Mouse (Mus musculus) activated CD4-positive, CD25-positive, alpha-beta regulatory T cell, adult 4 months (primary cell): Measurements from ENCODE around the gene Pitx2. TPM values are rescaled to one million over a fixed set of nuclear protein-coding genes. Genes with fewer than 3 reads are reported as not detected.

Source experiments
- ATAC-seq: one replicate; pipeline ENCODE4 v1.8.0; 2017
- polyA plus RNA-seq, 2 experiments: library from polyadenylated mRNA; unstranded; fragments of 100-300 nt; shearing (Covaris generic); gene quantifications; one replicate each; pipeline ENCODE4 v1.2.1; 2017

Pitx2 gene
- polyA plus RNA-seq, 2 experiments from 2014 or later = not detected

DNA sequence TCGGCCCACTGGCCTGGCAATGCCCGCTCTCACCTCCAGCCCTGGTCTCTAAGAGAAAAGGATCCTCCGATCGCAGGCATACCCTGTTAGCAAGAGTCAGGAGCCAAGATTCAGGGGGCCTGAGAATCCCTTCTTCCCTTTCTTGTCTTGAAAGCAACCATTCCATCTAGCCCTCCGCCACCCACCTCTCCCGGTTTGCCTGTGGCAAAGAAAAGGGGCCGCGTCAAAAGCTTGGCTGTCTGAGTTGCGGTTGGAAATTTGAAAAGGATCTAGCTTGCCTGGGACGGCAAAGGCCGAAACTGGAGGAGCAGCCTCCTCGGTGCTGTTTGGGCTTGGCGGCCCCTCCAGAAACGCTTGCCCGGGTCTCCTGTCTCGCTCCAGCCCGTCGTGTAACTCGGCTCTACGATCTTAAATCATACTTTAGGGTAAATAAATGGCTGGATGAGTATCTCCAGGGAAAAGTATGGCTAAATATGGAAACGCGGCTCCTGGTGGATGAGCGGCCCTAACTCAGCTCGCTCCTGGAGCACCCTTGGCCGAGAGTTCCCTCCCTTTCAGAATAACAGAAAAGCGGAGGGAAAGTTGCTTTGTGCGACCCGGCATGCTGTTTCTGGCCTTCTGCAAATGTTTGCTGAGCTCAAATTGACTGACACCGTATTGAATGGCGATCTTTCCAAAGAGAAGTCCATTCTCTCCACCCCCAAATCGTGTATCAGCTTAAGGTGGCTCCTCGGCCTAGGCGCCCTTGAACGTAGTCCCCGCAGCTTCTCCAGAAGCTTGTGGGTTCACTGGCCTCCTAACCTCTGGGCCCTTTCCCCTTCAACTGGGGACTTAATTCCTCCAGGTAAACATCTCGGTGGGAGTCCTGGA is 3.4 kb downstream of the Pitx2 start:
- ATAC-seq = no peak

GRCm38 (mm10) chr3:129203761-129204440 is 4.2 kb downstream of the Pitx2 start:
- ATAC-seq = no peak

DNA sequence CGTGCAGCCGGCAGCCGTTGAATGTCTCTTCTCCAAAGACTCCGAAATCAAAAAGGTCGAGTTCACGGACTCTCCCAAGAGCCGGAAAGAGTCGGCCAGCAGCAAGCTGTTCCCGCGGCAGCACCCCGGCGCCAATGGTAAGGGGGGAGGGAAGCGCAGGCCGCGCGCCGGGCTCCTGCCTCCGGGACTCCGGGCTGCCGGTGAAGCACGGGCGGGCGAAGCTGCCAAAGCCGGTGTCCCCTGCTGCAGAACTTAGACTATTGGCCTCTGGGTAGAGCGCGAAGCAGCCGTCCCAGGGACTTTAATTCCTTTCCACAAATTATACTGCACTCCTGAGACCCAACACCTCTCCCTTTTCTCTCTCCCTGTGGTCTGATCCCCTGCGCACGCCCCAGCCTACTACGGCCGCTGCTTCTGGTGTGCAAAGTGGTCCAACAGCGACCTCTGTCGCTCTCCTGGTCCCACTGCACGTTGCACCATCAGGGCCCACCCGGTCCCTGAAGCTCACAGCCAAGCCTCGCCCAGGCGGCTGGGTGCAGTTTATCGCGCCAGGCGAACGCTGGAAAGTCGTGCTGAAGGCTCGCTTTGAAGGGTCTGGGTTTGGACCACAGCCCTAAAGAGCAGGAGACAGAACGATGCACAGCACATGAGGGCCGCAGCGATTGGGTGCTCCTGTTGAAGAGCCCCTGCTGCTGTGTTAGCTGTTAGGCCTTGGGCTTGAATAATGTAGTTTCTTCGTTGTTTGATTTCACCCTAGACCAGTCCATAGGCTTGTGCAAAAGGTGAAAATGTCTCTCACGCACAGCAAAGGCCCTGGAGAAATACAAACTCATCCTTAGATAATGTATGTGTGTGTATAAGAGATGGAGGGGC is 5.0 kb downstream of the Pitx2 start:
- no peak for ATAC-seq

DNA sequence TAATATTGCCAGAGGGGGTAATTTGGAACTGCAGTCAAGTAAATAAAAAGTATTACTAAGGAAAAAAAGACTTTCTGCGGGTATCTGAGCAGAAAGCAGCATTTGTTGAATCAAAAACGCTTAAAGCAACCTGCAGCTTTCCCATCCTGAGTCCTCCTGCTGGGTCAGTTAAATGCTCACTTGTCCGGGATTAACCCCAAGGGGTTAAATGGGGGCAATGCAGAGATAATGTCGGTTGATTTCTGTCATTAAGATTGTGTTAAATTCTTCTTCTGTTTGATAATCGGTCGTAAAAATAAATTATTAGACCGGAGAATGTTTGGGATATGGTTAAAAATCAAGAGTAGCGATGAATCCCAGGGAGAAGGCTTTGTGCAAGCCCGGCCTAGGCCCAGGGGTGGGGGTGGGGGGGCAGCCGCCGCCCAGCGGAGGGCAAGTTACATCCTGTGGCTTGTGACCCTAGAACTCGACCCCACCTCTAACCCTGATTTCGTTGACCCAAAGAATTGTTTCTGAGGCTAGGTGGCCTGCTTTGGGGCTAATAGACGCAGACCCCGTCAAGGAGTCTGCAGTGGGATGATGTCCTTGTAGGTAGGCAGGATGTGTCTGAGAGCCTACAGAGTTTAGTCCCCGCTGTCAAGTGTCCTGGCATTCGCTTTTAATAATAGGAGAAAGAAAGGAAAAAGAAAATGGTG is 6.0 kb downstream of the Pitx2 start:
- no peak for ATAC-seq

GRCm38 (mm10) chr3:129206776-129207175 is 7.1 kb downstream of the Pitx2 start:
- no peak for ATAC-seq

DNA sequence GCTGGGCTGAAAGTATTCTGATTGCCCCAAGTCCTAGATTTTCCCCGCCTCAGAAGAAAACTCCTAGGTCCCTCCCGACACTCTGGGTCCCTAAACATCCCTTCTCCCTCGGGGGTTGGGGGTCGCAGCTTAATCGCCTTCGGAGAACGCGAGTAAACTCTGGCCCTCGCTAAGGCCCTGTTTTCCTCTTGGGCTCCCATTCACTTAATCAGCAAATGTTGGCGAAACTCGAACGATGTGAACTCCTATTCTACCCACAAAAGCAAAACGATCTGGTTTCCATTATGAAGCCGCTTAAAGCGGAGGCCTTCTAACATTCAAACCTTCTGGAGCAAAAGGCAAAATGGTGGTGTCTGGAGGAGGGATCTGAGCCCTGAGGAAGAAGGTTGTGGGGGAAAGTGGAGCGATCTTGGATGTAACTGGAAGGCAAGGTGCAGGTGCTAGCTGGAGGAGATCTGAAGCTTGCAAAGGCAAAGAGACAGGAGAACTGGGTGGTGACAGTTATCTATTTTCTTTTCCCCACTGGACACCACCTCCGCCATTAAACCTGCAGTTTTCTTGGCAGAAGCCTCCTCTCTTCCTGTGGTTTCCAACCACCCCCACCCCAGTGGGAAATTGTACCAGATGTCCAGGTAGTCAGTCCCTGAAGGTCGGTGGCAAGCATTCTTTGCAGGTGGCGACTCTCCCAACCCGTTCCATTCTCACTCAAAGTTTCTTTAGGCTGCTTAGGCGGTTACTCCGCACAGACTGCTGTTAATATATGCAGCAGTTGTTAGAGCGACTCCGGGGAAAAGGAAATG is 7.8 kb downstream of the Pitx2 start:
- no peak for ATAC-seq

DNA sequence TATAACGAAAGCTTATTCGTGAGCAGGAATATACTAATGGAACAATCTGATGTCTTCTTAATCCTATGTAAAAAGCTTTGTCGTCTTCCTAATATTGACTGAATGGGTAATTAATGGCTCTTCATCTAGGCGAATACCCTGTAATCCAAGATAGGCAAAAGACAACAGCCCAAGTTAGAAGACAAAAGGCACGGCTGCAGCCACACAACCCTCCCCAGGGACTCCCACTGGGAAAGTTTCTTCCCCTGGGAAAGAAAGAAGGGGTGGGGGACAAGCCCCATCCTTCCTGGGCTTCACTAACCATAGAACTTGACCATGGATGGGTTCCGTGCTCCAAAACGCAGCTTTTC is 8.3 kb downstream of the Pitx2 start:
- no peak for ATAC-seq

- no peak for ATAC-seq
These were observed 8.7 kb downstream of the Pitx2 start for GRCm38 (mm10) chr3:129208421-129208820.

DNA sequence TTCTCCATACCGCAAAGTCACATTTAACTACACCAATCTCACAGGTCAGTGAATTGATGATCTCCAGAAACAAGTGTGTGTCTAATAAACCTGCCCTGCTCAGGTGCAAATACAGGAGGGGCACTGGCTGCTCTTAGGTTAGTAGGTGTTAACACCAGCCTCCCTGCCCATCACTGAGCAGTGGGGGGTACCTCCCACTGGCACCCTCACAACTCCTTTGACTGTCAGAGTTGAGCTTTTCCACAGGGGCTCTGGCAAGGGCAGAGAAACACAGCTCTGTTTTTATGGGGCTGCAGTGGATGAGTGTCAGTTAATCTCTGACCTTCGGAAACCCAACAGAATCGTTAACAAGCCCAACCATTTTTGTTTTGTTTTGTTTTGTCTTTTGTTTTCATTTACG is 9.6 kb downstream of the Pitx2 start:
- ATAC-seq = no peak

GRCm38 (mm10) chr3:129209771-129210170 is 10.1 kb downstream of the Pitx2 start:
- ATAC-seq = no peak

DNA sequence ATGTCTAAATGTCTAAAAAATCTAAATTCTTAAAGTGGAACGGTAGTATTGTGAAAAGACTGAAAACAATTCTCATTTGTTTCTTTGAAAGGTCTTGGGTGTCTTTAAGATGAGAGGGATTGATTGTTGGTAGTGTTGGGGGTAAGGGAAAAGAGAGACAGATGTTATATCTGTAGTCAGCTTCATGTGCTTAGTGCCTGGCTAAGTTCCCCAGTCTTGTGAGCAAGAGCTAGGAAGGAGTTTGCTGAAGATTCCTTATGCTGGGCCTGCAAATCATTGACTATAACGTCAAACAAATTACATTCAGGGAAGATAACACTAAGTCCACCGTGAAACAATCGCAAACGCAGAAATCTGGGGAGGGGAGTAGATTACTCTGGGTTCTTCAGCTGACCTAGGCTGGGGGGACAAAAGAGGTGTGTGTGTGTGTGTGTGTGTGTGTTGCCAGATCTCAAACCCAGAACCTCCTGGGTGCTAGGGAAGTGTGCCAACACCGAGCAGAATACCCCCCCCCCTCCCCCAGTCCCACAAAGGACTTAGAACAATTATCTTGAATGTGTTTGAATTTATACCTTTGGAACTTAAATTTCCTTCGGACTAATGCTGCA is 12.5 kb downstream of the Pitx2 start:
- no peak for ATAC-seq

- ATAC-seq = no peak
These were observed 13.1 kb downstream of the Pitx2 start for GRCm38 (mm10) chr3:129212807-129213206.

GRCm38 (mm10) chr3:129213633-129214145 is 14.0 kb downstream of the Pitx2 start:
- ATAC-seq = peak; percentile 87

DNA sequence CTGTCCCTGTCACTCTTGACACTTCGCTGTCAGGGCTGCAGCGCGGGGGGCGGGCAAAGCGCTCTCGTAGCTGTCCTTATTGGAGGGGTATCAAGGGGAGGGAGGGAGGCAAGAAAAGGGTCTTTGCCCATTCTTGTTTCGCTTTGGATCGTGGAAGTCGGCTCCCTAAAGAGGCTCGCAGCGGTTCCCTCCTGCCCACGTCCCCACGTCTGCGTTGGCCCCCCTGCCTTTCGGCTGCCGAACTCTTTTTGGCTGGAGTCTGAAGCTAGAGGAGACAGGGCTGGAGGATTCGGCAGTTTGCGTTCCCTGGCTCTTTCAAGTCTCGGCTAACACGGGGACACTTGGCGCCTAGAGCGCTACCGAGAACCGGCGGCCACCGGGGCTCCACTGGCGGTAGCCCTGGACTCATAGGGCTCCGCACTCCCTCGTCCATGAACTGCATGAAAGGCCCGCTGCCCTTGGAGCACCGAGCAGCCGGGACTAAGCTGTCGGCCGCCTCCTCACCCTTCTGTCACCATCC is 14.5 kb downstream of the Pitx2 start:
- ATAC-seq = no peak

DNA sequence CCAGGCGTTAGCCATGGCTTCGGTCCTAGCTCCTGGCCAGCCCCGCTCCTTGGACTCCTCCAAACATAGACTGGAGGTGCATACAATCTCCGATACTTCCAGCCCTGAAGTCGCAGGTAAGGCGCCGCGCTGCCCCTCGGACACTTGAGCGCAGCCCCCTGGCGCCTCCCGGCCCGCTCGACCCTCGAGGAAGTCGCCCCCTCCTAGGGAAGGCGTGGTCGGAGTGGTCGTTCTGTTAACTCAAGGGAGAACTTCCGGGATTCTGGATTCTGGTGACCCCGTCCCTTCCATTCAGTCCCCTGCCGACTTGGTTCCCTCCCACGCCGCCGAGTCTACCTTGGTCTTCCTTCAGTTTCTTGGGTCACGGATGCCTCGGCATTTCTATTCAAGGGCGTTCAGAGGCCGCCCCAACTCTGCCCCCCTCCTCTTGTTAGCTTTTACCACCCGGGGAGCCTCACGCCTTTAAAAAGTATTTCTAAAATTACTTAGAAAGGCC is 15.0 kb downstream of the Pitx2 start:
- ATAC-seq = no peak

DNA sequence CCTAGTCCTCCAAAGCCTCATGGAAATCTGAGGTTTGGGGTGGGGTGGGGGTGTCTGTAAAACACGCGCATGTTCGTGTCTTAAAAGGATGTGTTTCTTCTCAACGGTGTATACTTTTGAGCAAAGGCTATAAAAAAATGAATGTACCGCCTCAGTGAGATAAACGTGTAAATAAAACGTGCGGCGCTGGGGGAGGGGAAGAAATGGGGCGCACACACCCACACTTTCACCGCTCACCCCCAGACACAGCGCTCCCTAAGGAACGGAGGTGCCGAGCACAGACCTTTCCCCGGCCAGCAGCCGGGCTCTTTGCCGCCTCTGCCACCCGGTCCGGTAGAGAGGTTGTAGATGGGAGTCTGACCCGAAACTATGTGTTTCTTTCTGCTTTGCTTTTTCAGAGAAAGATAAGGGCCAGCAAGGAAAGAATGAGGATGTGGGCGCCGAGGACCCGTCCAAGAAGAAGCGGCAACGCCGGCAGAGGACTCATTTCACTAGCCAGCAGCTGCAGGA is 15.6 kb downstream of the Pitx2 start:
- ATAC-seq = no peak

GRCm38 (mm10) chr3:129215751-129216331 is 16.2 kb downstream of the Pitx2 start:
- ATAC-seq = no peak

- no peak for ATAC-seq
These were observed 16.8 kb downstream of the Pitx2 start for GRCm38 (mm10) chr3:129216491-129216890.

DNA sequence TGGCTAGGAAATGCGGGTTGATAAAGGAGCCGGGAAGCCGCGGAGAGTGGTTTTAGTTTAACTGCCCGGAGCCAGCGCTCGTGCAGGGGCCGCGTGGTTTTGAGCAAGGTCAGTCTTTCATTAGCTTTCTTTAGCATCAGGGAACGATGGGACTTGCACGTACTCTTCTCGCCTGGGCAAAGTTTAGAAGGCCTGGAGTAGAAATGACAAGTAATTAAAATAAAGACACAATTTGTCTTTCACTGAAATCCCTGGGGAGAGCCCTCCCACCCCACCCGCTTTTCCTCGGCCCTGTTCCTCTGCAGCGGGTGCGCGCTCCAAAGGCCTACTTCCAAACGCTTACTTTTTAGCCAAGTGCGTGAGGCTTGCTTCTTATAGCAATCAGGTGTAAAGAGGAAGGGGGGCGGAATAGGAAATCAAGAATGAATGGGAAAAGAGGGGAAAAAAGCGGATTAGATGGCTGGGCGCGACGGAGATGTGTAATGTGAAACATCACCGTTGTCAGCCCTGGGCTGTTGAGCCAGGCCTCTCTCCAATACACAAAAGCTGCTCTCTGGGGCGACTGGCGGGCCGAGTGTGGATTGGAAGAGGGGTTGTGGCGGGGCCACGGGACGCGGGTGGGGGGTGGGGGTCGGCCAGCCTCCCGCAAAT is 17.4 kb downstream of the Pitx2 start:
- ATAC-seq = no peak
